Mouse (Mus musculus) c-Kit-negative CD71-positive TER-119-positive erythroid progenitor cells, embryonic 14.5 days (primary cell): Measurements from ENCODE around the gene Sox30.

ENCODE experiments used
- DNase-seq: peaks from one replicate; pipeline ENCODE4 v3.0.0-alpha.2; 2013; ENCODE audit warnings: low read depth, low spot score

The Sox30 gene

GRCm38 (mm10) chr11:46055896-46056769, 76.0 kb downstream of the Sox30 start, which contains the start of gene Adam19:
TSS of gene Adam19 (plus strand) at chr11:46055992.
- DNase-seq: no peak

DNA sequence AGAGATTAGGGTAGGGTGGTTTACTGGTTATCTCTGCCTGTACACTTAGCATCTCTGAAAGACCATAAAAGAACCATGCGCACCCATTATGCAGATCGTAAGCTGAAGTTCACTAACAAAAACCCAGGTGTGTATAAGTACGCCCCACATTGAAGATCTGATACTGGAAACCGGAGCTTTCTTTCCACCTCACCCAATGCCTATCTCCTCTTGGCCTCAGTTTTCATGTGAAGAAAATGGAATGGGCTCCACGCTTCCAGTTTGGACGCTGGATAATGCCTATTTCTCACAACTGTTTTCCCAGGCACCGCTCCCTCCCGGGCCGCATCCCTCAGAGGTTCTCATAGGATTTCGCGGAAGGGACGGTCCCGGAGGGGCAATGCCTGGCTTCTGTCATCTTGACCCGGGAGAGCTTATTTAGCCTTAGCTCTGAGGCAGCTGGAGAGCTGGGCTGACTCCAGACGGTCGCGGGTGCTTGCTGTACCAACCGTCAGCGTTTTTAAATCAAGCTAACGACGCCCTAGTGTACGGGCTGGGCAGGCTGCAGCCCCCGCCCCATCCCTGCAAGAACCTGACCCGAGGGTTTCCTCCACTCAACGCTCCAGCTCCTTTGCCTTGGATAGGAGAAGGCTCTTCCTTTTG, 76.8 kb downstream of the Sox30 start:
- DNase-seq: no peak

DNA sequence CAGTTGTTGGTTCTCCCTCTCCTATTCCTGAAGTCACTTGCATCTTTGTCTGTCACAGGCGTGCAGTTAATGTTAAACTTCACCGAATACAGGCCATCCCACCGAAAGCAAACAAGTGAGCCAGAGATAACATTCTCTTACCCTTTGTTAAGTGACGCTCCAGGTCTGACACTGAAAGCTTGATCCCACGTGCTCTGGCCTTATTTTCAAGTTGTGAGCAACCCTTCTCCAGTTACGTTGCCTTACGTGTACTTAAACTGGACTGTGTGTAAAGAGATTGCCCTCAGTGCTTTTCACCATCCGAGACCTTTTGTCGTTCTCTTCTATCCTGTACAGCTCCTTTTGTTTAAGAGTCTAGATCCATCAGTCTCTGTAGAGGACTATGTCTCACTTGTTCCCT, 77.9 kb downstream of the Sox30 start:
- DNase-seq: no peak

DNA sequence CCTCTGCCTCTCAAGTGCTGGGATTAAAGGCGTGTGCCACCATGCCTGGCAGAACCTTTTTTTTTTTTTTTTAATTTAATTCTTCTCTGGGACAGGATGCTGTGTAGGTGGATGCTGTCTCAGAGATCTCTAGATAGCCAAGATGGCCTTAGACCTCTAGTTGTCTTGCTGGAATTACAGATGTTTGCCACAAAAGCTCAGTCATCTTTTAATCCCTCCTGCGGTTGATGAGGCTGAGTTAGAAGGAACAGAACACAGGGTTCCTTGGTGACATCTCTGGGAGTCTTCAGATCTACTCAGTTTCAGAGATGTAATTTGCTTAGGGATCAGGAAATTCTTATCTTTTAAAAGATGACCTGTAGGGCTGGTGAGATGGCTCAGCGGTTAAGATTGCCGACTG, 78.8 kb downstream of the Sox30 start:
- no peak for DNase-seq

DNA sequence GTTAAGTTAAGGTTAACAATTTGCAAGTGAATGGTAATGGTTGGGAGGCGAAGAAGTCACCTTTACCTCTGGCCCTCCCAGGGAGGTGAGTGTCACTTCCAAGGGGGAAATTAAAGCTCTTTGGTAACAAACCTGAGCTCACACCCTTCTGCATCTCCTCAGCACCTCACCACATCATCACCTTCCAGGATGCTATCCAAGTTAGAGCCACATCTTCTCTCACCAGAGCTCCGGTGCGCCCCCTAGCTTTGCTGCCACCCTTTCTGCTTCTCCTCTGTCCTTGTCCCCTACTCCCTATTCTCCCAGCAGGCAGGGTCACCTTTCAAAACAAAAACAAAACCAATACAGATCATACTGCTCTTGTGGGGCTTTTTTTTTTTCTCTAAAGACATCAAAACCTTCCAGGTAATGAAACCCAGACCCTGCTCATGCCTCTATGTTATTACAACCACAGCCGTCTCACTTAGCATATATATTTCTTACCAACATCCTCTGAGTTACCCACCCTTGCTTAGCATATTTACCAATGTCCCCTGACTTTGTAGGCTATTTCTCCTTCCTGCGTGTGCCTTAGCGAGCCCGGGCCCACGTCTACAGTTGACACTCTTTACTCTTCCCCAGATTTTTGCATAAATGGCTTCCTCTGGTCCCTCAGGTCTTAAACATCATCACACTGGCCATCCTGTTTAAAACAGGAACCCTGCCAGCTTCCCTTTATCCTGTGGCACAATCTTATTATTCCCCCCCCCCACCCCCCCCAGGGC, 80.0 kb downstream of the Sox30 start:
- DNase-seq: no peak

DNA sequence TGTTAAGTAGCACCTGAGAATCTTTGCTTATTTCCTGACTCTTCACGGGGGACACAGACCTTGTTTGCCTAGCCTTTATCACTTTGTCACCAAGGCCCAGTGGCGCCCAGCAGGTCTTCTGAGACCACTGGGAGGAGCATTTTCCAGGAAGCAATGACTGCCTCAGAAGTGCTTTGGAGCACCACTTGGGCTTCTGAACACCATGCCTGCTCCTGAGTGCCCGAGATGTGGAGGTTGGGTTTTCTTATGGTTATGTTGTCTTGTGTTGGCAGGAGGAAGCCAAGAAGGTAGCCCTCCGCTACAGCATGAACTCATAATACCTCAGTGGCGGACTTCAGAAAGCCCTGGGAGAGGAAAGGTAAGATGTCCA, 80.5 kb downstream of the Sox30 start:
- DNase-seq: no peak

GRCm38 (mm10) chr11:46061776-46062445, 81.8 kb downstream of the Sox30 start:
- DNase-seq: no peak

- no peak for DNase-seq
Measured at GRCm38 (mm10) chr11:46062569-46062968, 82.5 kb downstream of the Sox30 start.

- no peak for DNase-seq
Measured at GRCm38 (mm10) chr11:46062993-46063731, 83.1 kb downstream of the Sox30 start.

DNA sequence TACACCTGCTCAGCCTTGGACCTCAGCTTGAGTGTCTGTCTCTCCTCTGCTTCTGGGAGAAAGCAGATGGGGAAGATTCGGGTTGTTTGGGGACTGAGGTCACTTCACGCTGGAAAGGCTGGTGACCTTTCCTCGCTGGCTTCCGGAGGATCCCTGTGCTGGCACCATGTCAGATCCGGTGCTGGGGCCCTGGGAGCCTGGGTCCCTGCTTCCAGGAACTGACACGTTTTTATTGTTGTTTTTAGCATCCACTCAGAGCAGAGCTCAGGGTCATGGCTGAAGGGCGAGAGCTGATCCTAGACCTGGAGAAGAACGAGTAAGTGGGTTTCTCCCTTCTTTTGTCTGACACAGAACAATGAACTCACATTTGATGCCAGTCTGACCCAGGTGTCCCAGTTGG, 84.7 kb downstream of the Sox30 start:
- DNase-seq: no peak

DNA sequence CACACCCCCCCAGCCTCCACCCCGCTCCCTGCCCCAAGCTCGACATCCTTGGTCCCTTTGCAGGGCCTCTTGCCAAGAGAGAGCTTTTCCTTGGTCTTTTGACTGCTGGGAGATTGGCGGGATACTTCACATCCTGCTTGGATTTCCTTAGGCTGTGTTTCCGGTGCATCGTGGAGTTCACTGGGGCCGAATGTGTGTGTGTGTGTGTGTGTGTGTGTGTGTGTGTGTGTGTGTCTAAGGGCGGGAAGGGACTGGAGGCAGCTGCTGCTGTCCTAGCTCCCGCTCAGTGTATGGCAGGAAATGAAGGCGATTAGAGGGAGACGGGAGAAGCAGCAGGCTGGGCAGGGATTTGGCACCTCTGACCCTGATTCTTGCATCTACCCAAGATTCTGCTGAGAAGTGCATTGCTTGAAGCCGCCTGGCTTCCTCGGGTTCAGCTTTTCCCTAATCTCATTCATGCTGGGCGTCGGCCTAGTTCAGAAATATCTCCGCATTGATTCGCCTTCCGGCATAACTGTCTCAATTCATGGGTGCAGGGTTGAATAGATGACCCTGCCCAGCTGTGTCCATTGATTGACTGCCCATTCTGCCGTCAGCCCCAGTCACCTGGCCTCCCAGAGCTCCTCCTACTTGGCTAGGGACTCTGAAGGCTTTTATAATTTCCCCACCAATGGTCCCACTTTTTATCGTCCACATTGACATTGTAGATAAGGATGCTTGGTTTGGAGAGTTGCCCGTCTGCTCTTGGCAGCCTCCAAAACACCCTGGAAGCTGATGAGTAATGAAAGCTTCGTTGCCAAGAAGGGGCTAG, 85.3 kb downstream of the Sox30 start:
- no peak for DNase-seq
